Mouse (Mus musculus): ENCODE measurements at regions not wholly inside any gene's neighbourhood (a gene's known extent, or its start where the extent isn't known, plus 50 kb on each side); places are given as distances from the start of the nearest gene placed in this dataset.

GRCm38 (mm10) chr15:62714265-62714664, 1130.7 kb downstream of the Gsdmc2 start:
- no peak for DNase-seq

GRCm38 (mm10) chr15:62712543-62713131, 1132.3 kb downstream of the Gsdmc2 start:
- DNase-seq: no peak

DNA sequence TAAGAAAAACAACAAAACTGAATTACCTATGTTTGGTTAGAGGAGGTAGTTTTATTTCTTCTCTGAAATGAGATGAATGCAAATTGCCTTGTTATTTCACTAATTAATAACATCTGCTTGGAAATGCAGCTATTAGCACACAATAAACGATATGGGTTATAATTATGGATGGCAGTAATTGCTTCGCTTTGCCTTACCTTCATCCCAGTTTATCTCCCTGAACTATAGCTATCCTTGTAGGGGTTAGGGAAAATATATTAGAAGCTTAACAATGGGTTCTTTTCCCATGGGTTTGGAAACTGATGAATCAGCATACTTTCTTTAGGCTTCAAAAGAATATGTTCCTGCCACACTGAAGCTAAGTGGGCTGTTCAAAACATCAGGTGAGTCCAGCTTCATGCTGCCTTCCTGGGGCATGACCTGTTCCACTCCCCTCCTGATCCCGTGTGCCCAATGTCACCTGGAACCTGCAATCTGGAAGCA, 1132.9 kb downstream of the Gsdmc2 start:
- DNase-seq: no peak

GRCm38 (mm10) chr15:62709546-62709945, 1135.4 kb downstream of the Gsdmc2 start:
- no peak for DNase-seq

- no peak for DNase-seq
Measured at GRCm38 (mm10) chr15:62698559-62698958, 1146.4 kb downstream of the Gsdmc2 start.

- no peak for DNase-seq
Measured at GRCm38 (mm10) chr15:62694734-62695133, 1150.2 kb downstream of the Gsdmc2 start.

DNA sequence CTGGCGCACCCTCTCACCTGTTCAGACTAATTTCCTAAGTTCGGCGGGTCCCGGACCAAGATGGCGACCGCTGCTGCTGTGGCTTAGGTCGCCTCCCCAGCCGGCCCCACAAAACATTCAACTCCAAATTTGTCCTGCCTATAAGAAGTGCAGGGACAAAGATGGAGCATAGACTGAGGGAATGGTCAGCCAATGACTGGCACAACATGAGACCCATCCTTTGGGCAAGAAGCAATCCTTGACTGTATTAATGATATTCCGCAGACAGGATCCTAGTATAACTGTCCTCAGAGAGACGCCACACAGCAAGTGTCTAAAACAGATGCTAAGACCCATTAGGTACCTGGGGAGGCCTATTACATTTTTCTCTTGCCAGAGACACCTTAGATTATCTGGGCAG, 1151.3 kb downstream of the Gsdmc2 start:
- no peak for DNase-seq

DNA sequence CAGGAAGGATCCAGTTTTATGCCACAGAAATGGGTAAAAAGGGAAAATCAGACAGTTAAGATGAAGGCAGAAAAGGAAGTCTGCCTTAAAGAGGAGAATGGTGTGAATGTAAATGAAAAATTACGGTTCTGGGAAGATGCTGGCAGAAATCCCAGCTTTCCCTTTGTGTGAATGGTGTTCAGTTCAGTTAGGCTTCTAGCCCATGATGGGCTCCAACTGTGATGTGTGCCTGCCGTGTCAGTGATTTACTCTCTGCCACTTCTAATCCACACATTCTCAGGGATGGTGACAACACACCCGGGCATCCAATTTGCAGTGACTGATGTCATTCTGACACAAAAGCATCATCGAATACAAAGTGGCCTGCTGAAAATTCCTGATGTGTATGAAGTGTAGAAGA, 1171.6 kb downstream of the Gsdmc2 start:
- no peak for DNase-seq

- no peak for DNase-seq
Measured at GRCm38 (mm10) chr15:62670026-62670425, 1175.0 kb downstream of the Gsdmc2 start.

- no peak for DNase-seq
Measured at GRCm38 (mm10) chr15:62659096-62659495, 1185.9 kb downstream of the Gsdmc2 start.

DNA sequence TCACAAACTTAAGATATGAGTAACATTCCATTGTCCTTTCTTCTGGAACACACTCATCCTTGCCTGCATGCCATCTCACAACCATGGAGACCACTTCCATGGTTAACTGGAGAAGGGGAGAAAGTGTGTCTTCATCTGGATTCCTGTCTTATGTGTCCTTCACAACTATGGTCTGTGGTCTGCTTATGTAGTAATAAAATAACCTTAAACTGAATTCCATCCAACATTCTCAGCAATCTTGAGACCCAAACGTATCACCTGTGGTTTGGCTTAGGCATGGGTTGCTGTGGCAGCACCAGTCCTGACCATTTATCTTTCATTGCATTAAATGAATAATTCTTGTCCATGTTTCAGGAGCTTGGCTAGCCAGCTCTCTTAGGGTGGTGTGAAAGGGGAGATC, 1186.3 kb downstream of the Gsdmc2 start:
- DNase-seq: no peak

DNA sequence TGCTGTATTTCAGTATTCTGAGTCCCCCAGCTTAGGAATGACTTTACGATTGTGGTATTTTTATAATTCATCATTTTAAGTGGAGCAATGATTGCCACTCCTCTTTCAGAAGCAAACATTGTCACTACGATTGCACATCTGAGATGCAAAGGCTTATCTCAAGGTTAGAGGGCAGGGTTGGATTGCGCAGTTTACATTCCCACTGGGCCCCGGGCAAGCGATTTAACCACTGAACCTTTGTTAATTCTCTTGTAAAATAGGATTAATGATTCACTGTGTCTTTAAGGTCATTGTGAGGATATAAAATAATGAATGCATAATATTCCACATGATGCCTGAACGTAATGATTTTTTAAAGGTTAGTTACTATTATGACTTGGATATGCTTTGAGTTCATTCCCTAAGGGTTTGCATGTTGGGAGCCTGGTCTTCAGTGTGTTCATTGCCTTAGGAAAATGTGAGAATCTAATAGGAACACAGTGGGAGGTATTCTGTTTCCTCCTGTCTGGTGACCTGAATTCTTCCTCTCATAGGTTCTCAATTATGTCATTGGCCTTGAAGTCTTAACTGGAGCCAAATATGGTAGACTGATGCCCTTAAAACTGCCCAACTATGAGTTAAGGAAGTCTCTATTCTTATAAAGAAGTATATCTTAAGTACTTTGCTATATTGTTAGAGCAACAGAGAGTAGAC, 1198.4 kb downstream of the Gsdmc2 start:
- no peak for DNase-seq

DNA sequence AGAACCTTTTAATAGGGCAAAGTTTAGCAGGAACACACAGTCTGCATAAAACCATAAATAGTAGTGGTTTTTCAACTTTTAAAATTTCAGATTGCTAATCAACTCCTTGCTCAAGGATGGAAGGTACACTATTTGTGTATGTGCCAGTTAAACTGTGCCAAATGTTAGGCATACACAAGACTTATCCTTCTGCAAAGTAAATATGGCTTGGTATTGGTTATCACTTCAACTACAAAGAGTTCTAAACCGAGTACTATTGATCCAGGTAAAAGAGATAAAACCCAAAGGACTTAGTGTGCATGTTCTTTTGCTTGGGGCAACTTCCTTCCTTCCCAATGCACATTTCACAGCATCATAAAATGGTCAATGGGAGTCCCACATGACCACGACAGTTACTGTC, 1200.2 kb downstream of the Gsdmc2 start:
- DNase-seq: no peak

DNA sequence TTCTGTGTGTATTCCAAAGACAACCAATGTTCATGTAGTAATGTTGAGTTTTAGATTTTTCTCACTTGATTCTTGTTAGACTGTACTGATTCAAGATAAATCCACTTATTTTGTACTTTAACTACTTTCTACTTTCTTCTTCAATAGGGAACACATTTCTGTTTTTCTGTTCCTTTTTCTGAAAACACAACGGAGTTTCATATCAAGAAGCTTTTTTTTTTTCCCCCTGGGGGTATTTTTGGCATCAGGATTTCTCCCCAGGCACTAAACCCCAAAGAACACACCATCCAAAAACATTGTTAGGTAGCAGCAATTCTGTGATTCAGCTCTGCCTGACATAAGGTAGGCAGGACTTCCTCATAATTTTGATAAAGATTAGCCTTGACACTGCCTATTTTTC, 1200.7 kb downstream of the Gsdmc2 start:
- no peak for DNase-seq

DNA sequence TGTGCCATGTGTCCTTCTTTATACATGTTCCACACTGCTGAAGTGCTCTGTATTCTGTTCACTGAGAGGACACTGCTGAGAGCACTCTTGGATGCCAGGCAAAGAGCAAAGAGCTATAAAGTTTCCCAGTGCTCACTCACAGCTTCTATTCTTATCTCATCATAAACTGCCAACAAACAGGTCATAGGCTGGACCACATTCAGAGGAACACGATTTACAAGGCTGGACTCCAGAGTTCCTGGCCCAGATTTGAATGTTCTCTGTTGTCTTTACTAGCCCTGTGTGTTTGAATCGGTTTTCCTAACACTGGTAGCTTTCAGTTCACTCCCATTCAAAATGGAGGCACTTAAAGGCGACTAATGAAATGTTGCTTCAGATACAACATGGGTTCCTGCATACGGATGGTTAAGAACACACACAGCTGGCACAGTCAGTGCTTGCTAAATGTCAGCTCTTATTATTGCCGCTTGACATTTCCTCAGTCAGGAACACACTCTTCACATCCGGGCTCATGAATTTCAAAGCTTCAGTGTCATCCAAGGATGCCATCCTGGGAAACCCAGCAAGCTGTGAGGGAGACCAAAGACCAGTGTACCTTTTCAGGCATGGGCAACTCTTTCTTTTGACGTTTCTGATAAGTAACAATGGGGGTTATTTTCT, 1203.8 kb downstream of the Gsdmc2 start:
- no peak for DNase-seq

DNA sequence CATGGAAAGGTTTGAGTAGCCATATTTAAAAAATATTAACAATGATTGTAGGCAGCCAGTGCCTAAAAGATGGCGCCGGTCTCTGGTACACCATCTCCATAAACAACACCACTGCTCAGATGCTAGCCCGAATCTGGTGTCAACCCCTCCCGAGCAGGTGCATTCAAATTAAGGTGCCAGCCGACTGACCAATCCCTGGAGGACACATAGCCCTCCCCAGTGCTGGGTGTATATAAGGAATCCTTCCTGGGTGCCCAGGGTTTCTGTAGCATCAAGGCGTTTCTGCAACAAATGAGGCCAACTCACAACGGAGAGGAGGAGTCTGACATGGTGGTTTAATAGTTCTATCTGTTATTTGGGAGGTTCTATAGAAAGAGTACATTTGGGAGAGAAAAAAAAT, 1219.6 kb downstream of the Gsdmc2 start:
- no peak for DNase-seq

- DNase-seq: no peak
Measured at GRCm38 (mm10) chr15:62616042-62616441, 1228.9 kb downstream of the Gsdmc2 start.

GRCm38 (mm10) chr15:62596735-62597134, 1248.2 kb downstream of the Gsdmc2 start:
- DNase-seq: no peak

DNA sequence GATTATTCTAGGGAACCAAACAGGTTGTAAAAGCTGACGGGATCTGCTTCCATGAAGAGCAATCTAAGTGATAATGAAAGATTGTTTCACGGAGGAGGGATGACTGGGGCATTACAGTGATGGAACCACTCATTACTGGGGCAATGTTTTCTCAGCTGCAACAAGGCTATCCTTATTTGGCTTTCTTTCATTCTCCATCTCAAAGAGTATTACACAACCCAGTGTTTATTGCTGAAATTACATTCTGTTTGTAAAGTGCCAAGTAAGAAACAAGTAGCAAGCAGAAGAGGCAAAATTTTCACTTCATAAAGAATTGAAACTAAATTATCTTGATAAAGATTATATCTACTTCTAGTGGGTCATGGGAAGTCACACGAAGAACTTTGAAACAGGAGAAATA, 1256.4 kb downstream of the Gsdmc2 start:
- no peak for DNase-seq

- no peak for DNase-seq
Measured at GRCm38 (mm10) chr15:62578788-62579187, 1266.2 kb downstream of the Gsdmc2 start.

DNA sequence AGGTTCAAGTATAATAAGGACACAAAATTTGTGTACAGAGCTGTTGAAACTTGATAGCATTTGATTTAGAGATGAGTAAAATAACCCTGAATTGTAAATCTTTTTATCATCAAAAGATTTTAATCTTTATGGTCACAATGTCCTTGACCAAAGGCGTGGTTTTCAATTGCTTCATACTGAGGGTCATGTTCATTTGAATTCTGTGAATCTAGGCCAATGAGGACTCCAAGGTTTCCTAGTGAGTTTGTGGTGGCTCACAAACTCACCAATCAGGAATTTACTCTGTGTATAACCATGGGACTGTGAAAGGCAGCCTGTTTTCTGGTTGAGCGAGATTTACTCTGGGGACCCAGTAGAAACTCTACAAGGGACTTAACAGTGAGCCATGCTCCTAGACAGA, 1269.2 kb downstream of the Gsdmc2 start:
- DNase-seq: no peak

DNA sequence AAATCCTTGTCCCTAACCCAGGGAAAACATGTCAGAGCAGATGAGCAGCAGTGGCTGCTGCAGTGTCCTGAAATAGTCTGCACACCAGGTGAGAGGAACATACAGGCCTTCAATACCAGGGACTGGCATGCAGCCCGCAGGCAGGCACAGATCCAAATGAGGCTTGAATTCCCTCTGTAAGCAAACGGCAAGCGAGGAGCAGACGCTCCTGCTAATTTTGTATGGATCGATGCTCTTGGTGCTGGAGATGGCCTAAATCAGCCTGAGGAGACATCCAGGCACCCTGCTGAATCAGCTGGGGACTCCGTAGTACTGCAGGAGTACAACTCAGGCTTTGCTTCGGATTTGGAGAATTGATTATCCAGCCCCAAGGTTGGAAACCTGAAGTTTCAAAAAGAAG, 1273.2 kb downstream of the Gsdmc2 start:
- DNase-seq: peak; percentile 13

GRCm38 (mm10) chr15:62568788-62569713, 1275.9 kb downstream of the Gsdmc2 start:
- no peak for DNase-seq

Measured in right cerebral cortex, postnatal 25 days (tissue).